Mouse (Mus musculus) ovary, postnatal 36 days (tissue): ENCODE measurements around the gene Cnp.
"Not testable (repeated sequence)": the region's sequence is repeated elsewhere in the genome, so short reads cannot be mapped to it uniquely, and the experiment has no call there.

Source experiments
- DNase-seq: peaks from one replicate; pipeline ENCODE4 v3.0.0; 2022; ENCODE audit warnings: low spot score, mixed read lengths

Cnp gene

GRCm38 (mm10) chr11:100588462-100588861 is 13.8 kb downstream of the Cnp start:
- no peak for DNase-seq

- DNase-seq, result no peak
These were observed 17.8 kb downstream of the Cnp start for GRCm38 (mm10) chr11:100592346-100593046.

- no peak for DNase-seq
These were observed 19.9 kb downstream of the Cnp start for GRCm38 (mm10) chr11:100594608-100595007.

DNA sequence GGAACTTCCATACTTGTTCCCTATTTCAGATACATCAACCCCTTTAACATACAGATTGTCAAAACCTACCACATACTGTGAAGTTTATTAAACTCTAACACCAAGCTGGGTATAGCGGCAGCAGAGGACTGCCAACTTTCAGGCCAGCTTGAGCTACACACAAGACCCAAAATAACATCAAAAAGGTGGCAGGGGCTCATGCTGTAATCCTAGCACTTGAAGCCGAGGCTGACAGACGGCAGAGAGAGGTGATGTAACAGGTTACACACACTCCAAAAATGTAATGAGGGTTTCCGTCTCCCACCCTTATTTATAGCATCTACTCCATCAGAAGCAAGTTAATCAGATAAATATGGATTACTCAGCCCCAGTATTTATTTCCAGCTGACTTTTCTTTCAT is 20.8 kb downstream of the Cnp start:
- DNase-seq, result no peak

DNA sequence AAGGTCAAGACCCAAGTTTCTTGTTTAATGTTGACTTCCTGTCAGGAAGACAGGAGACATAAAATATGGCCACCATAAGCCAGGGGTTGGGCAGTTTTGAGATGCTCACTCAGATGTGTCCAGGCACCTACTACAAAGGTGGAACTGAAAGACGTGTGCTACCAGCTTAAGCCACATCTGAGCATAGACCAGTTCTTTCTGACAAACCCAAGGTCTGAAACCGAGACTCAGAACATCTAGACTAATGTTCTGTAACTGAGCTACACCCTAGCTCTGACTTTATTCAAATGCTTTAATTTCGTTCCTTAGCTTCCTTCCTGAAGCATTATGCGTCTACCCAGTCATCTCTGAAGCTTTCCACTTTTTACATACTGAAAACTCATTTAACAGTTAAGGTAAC is 23.4 kb downstream of the Cnp start:
- DNase-seq, result no peak

GRCm38 (mm10) chr11:100601372-100601771 is 26.7 kb downstream of the Cnp start:
- no peak for DNase-seq

DNA sequence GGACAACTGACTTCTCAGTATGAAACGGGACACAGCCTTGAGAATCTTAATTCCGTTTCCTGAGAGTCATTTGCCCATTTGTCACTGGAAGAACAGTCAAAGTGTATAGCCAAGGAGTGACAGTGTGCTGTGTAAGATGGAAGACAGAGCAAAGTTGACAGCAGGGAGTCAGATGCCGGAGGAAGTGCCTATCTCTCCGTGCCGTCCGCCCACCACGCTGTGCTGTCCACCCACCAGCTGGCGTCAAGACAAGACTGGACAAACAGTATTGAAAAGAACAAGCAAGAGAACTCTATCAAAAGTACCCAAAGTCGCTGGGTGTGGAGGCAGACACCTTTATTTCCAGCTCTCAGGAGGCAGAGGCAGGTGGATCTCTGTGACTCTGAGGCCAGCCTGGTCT is 28.5 kb downstream of the Cnp start:
- no peak for DNase-seq

GRCm38 (mm10) chr11:100603813-100604212 is 29.1 kb downstream of the Cnp start:
- no peak for DNase-seq

DNA sequence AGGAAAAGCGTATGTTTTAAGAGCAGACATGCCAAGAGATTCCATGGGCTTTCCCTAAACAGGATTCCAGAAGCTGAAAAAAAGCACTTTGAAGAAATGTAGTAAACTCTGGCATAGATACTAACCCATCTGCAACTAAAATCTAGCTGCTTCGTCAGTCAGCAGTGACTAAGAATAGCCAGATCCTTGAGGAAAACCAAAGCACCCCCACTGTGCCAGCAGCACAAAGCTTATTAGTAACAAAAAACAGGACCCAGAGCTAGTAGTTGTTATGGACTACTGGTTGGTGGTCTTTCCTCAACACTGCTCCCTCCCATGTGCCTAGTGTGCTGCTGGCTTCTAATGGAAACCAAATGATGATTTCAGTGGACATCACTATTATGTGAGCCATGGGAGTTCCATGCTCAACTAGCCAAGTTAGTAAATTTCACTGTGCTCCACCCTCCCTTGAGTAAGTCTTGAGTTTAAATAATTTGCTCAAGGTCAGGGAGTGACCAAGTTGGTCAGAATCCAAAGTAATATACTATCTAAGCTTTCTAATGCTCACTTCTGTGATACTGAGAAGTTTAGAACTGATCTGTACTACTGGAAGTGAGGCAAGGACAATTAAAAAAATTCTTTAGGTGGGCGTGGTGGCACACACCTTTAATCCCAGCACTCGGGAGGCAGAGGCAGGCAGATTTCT is 29.8 kb downstream of the Cnp start:
- no peak for DNase-seq

GRCm38 (mm10) chr11:100605451-100605850 is 30.7 kb downstream of the Cnp start:
- DNase-seq, result no peak

GRCm38 (mm10) chr11:100607121-100607520 is 32.4 kb downstream of the Cnp start:
- no peak for DNase-seq

GRCm38 (mm10) chr11:100608796-100609195 is 34.1 kb downstream of the Cnp start:
- no peak for DNase-seq

DNA sequence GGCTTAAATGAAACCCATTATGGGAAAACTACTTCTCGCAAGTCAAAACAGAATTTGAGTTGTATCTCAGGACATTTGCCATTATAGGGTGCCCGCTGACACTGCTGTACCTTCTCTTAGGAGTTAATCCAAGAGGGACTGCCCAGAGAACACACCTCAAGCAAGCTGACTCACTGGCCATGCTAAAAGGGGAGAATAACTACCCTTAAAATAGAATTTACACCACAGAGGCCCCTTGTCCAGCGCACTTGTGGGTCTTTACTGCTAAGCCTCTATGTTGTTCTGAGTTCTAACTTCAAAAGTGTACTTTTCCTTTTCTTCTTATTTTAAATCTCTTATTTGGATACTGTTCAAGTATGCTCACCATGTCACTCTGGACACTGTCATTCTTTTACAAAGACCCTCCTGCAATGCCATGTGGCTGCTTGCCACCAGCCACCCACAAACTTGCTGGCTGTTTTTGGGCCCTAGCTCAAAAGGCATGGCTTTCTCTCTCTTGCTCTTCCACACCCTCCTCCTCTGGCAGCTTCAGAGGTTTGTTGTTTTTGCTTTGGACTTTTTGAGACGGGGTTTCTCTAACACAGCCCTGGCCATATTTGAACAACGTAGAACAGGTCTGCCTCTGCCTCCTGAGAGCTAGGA is 34.8 kb downstream of the Cnp start:
- no peak for DNase-seq

DNA sequence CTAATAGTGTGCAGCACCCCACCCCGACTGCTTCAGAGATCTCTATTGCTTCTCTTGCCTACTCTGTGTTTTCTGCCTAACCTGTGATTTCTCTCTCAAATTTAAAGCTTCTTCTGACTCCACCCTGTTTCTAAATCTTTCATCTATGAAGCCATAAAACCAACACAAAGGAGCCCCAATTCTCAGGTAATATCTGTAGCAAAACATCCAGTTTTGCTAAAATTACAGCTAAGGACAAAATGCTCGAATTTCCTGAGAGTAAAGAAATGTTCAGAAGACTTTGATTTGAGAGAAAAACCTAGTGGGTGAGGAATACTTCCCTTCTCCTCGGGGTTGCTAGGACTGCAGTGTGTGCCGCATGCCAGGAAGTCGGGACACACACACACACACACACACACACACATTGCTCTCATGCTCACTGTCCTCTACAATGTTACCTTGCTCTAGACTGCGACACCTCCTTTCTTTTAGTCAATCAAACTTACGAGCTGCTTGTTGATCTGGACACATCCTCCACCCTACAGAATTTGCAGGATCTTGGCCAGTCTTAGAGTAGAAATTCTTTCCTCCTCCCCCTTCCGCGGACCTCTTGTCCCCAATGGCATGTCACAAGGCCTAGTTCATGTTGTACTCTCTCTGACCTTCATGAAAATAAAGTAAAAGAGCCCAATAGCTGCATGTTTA is 35.4 kb downstream of the Cnp start:
- DNase-seq, result no peak

GRCm38 (mm10) chr11:100611627-100612026 is 36.9 kb downstream of the Cnp start:
- DNase-seq, result no peak

GRCm38 (mm10) chr11:100613241-100613640 is 38.5 kb downstream of the Cnp start:
- DNase-seq, result no peak

- no peak for DNase-seq
These were observed 41.6 kb downstream of the Cnp start for GRCm38 (mm10) chr11:100616332-100616731.

GRCm38 (mm10) chr11:100616836-100617235 is 42.1 kb downstream of the Cnp start:
- not testable (repeated sequence) for DNase-seq

DNA sequence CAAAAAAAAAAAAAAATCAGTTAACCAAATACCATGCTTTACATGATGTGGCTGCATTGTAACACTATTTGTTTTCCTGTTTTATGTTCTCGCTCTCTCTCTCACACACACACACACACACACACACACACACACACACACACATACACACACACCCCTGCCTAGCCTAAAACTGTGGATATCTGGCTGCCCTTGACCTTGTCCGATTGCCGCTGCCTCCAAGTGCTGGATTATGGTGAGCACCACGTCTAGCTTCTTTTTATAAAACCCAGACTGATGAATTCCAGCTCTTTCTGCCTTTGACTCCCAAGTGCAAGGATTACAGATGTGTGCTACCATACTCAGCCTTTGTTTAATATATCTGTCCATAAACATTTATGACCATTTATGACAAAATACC is 42.8 kb downstream of the Cnp start:
- no peak for DNase-seq

DNA sequence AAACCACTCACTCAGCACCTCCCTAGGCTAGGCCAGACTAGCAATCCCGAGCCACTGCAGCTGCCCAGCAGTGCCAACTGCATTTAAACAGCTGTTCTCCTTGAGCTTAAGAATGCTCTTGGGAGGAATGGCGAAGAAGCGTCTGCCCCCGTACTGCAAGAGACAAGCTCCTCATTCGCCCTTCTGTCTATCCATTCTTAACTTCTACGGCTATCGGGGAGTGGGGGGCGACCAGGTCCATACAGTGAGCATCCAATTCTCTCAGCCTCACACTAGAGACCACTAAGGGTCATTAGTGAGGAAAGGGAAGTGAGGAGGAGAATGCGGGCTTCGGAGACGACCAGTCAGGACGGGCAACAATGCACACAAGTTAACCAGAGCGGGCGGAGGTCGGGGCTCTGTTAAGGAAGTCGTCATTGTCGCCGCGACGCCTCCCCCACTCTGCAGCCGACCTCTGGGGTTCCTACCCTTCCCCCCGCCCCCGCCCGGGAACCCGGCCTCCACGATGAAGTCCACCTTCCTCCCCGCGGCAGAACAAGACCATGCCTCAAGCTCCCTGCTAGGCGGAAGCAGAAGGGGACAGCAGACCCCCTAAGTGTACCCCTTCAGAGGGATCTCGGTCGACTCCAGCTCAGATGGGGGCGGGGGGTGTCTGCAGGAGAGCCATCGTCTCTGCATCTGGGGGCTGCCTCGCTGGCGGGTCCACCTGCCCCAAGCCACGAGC is 44.2 kb downstream of the Cnp start, which contains the start of gene Nkiras2:
TSS of gene Nkiras2 (plus strand) at position 484 of the 724 bp plus-strand sequence.
- DNase-seq, result peak; percentile 63

DNA sequence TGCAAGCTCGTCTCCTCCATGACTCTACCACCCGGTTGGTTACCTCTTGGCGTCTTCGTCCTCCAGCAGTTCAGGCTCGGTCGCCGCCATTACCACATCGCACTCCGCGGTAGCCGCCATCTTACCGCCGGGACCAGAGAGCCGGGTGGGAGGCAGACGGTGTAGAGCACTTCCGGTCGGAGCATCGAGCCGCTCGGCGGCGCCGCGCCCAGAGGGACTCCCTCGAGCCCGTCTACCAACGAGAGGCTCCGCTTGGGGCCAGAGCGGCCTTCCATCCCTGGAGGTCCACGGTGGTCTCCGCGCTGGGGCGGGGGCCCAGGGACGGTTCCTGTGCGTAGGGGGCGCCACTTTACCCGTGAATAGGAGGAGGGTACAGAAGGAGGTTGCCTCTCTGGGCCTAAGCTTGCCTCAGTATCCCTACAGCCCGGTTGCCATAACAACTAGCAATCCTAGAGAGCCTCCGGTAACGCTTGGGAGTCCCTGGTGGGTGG is 44.8 kb downstream of the Cnp start:
- DNase-seq, result peak; percentile 96

- no peak for DNase-seq
These were observed 45.3 kb downstream of the Cnp start, which contains the start of gene Dnajc7 for GRCm38 (mm10) chr11:100619982-100620381. TSS of gene Dnajc7 (minus strand) at chr11:100620168.
